Mouse (Mus musculus) liver, embryonic 15.5 days (tissue): Measurements from ENCODE around the gene Cdc37. TPM values are rescaled to one million over a fixed set of nuclear protein-coding genes. Genes with fewer than 3 reads are reported as not detected.

Source experiments
- ATAC-seq: fragments of 200-750 bp; cut with Nextera tagmentation; 2 replicates; pipeline ENCODE4 v1.8.0; 2017; ENCODE audit warnings: moderate number of reproducible peaks, mild to moderate bottlenecking, moderate library complexity; ENCODE audit not compliant: insufficient read depth
- H3K27ac ChIP-seq: fragments of 300-500 bp; sonication (generic); replicated peaks from 2 replicates; pipeline ENCODE4 v1.5.1; 2015; ENCODE audit warnings: mild to moderate bottlenecking, inconsistent platforms
- H3K27me3 ChIP-seq: fragments of 300-500 bp; sonication (generic); 2 replicates; pipeline ENCODE4 v1.6.1; 2015; ENCODE audit warnings: mild to moderate bottlenecking, inconsistent platforms
- H3K36me3 ChIP-seq: fragments of 300-500 bp; sonication (generic); replicated peaks from 2 replicates; pipeline ENCODE4 v1.6.1; 2015; ENCODE audit warnings: moderate library complexity, mild to moderate bottlenecking, inconsistent platforms
- H3K4me1 ChIP-seq: fragments of 300-500 bp; sonication (generic); replicated peaks from 2 replicates; pipeline ENCODE4 v1.6.1; 2015; ENCODE audit warnings: inconsistent platforms
- H3K4me2 ChIP-seq: fragments of 300-500 bp; sonication (generic); 2 replicates; pipeline ENCODE4 v1.6.1; 2015; ENCODE audit warnings: moderate library complexity, mild to moderate bottlenecking, inconsistent platforms
- H3K4me3 ChIP-seq: fragments of 300-500 bp; sonication (generic); replicated peaks from 2 replicates; pipeline ENCODE4 v1.5.1; 2015; ENCODE audit warnings: mild to moderate bottlenecking, inconsistent platforms
- H3K9ac ChIP-seq: fragments of 300-500 bp; sonication (generic); 2 replicates; pipeline ENCODE4 v1.6.1; 2015; ENCODE audit warnings: moderate library complexity, mild to moderate bottlenecking, inconsistent platforms
- H3K9me3 ChIP-seq: fragments of 300-500 bp; sonication (generic); replicated peaks from 2 replicates; pipeline ENCODE4 v1.6.1; 2016; ENCODE audit warnings: inconsistent platforms
- WGBS: fragments of 180-500 bp; shearing (Covaris S2); methylation state at CpG from one replicate; pipeline ENCODE4 v1.1.7; 2015; ENCODE audit warnings: mixed read lengths; ENCODE audit not compliant: insufficient replicate concordance; 5-methylcytosine and 5-hydroxymethylcytosine counted together
- polyA plus RNA-seq: library from polyadenylated mRNA; unstranded; fragments of >200 nt; fragmentation: Nextera tagmentation; extraction: Ambion mirVana; gene quantifications from 2 replicates; pipeline ENCODE4 v1.2.1, GENCODE M21; 2015

The Cdc37 gene
- polyA plus RNA-seq, 1 experiment from 2014 or later: 122 TPM

DNA sequence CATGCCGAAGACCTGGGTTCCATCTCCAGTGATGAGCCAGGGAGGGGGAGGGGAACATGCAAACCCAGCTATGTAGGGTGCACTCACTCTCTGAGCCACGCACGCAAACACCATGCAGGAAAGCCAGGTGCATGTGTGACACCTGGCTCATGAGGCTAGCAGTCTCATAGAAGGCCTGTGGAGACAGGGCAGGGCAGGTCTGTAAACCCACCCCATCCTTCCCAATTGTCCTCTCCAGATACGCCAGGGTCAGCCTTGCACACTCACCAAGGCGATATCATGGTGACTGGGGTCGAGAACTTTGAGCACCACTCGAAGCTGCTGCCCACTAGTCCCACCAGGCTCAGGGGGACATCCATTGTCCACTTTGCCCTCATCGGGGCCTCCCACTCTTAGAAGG, 34.7 kb downstream of the Cdc37 start:
- Histone ChIP-seq H3K27ac (no peak overlapping the region), H3K9me3 (no peaks in the 10 kb centered on the region), H3K4me1 (no peaks in the 10 kb centered on the region), H3K27me3 (no peaks in the 10 kb centered on the region), H3K36me3 (peaks cover 2% of the 10 kb centered on the region; the same call in 1 of the 2 replicates), H3K4me2 (no peak overlapping the region), H3K9ac (no peak overlapping the region), H3K4me3 (no peak overlapping the region)
- ATAC-seq: no peak
- 77% methylated on average over 8 of the region's 8 CpGs for WGBS

DNA sequence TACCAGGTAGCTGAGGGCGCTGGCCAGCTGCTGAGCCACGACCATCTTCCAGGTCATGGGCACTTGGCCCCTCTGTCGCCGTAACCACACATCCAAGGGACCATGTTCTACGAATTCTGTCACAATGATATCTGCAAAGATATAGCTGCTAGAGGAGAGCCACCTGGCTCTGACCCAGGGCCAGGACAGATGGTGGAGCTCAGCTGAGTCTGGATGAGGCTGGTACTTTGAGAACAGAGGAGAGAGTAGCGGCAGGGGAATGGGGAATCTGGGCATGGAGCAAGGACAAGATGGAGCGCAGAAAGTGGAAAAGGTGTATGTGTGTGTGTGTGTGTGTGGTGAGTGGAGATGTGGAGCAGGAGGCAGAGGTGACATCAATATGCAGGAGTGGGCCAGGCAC, 35.6 kb downstream of the Cdc37 start:
- H3K4me3 ChIP-seq: no peak overlapping the region
- 80% methylated on average over 7 of the region's 7 CpGs for WGBS
- no peak for ATAC-seq

DNA sequence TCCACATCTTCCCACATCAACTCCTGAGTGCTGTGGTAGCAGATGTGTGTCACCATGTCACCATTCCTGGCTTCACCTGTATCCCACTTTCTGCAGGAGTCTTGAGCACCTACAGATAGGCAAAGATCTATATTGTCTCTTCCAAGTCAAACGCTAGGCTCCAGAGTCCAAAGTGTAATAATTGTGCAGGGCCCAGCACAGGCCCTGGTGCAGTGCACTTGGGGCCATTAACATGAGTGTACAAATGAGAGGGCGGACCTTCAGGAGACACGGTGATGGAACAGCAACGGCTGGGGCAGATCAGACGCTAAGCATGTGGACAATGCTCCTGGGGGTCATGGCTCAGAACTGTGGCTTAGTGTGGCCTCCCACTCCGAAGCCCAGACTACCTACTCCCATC, 36.0 kb downstream of the Cdc37 start:
- H3K27me3 ChIP-seq: no peaks in the 10 kb centered on the region
- H3K4me3 ChIP-seq: no peak overlapping the region
- 75% methylated on average over 6 of the region's 6 CpGs for WGBS
- no peaks in the 10 kb centered on the region for H3K9me3 ChIP-seq
- no peaks in the 10 kb centered on the region for H3K4me1 ChIP-seq
- ATAC-seq: no peak
- H3K27ac ChIP-seq: no peak overlapping the region
- H3K9ac ChIP-seq: no peak overlapping the region
- no peak overlapping the region for H3K4me2 ChIP-seq
- H3K36me3 ChIP-seq: 0 out of 2 replicates have a peak, but pooled peaks cover 3% of the 10 kb centered on the region

More for the DNA sequence above, 35.6 kb downstream of the Cdc37 start:
- Histone ChIP-seq H3K4me2 (no peak overlapping the region), H3K36me3 (no peaks in the 10 kb centered on the region), H3K4me1 (no peaks in the 10 kb centered on the region), H3K27me3 (no peaks in the 10 kb centered on the region), H3K9me3 (no peaks in the 10 kb centered on the region), H3K27ac (no peak overlapping the region), H3K9ac (no peak overlapping the region)

DNA sequence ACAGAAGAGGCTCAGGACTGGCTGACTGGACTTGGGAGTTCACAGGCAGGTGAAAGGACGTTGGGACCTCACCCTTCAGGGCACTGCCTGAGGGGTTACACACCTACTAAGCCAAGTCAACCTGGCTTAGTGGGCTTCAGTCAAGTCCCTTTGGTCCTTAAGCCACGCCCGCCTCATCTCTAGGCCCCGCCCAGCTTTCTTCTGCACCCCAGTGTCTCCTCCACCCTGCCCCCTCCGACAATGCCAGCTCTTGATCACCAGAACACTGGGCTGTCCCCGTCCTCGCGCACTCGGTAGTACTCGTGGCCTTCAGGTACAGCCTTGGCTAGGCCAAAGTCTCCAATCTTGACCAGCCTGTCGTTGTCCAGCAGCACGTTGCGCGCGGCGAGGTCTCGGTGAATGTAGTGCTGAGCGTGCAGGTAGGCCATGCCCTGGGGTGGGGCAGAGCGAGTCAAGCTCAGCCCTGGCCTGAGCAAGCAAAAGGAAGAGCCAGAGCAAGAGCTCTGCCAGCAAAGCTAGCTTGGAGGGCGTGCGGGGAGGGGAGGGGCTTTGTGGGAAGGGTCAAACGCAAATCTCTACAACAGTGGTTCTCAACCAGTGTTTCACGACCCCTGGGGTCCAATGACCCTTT, 42.1 kb downstream of the Cdc37 start:
- Histone ChIP-seq H3K9me3 (no peaks in the 10 kb centered on the region), H3K4me2 (no peak overlapping the region), H3K4me1 (peaks cover 43% of the 10 kb centered on the region), H3K36me3 (peaks cover 6% of the 10 kb centered on the region; the same call in 1 of the 2 replicates), H3K27ac (peak overlapping the region; percentile 89; the same call in 1 of the 2 replicates), H3K27me3 (no peaks in the 10 kb centered on the region), H3K9ac (no peak overlapping the region), H3K4me3 (no peak overlapping the region)
- 66% methylated on average over 23 of the region's 23 CpGs for WGBS
- ATAC-seq: no peak

DNA sequence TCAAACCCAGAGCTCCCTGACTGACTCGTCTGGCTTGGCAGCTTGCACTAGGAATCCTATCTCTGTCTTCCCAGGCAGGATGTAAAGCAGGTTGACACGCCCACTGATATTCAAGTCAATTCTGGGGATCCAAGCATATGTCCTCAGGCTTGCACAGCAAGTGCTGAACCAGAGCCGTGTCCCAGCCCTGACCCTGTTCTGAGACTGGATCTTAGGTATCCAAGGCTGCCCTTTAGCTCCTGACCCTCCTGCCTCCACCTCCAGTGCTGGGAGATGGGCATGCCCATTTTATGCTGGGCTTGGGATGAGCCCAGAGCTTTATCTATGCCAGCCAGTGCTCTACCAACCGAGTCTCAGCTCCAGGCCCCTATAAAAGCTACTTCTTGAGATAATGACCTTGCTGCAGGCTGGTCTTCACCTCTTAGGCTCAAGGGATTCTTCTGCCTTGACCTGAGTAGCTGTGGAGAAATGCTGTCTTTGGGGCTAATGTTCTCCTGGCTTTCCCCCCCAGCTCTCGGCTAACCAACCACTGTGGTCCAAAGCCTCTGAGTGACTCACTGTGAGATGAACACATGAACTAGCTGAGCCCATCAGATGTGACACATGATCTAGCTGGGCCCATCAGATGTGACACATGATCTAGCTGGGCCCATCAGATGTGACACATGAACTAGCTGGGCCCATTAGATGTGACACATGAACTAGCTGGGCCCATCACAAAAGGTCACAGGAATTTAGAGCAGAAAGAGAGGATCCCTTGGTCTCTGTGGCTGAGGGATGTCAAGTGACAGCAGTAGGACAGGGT, 43.8 kb downstream of the Cdc37 start:
- H3K36me3 ChIP-seq: peaks cover 6% of the 10 kb centered on the region; the same call in 1 of the 2 replicates
- ATAC-seq: peak; percentile 88
- H3K9me3 ChIP-seq: no peaks in the 10 kb centered on the region
- no peak overlapping the region for H3K4me3 ChIP-seq
- H3K9ac ChIP-seq: peak overlapping the region; percentile 41
- WGBS: 33% methylated on average over 5 of the region's 5 CpGs
- no peaks in the 10 kb centered on the region for H3K27me3 ChIP-seq
- peaks cover 47% of the 10 kb centered on the region for H3K4me1 ChIP-seq
- H3K4me2 ChIP-seq: peak overlapping the region; percentile 55
- peak overlapping the region; percentile 89 for H3K27ac ChIP-seq

DNA sequence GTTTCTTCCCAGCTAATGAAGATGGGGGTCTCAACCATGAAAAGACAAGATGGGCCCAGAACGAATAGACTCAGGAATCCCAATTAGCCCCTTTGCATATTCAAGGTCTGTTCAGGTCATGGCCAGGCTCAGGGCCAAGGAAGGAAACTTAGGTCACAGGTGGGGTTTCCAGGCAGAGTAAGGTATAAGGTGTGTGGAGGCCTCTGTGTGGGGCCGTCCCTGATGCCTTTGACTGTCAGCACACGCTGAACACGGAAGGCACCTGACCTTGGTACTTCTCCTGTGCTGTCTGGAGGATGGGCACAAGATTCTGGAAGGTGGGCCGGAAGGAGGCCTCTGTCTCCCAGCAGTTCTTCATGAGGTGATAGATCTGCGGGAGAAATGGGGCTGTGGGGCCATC, 45.0 kb downstream of the Cdc37 start:
- 83% methylated on average over 6 of the region's 6 CpGs for WGBS
- Histone ChIP-seq H3K4me3 (no peak overlapping the region), H3K4me1 (peaks cover 58% of the 10 kb centered on the region), H3K36me3 (peaks cover 6% of the 10 kb centered on the region; the same call in 1 of the 2 replicates), H3K27ac (peak overlapping the region; percentile 89), H3K27me3 (no peaks in the 10 kb centered on the region), H3K9me3 (no peaks in the 10 kb centered on the region), H3K9ac (0 out of 2 replicates have a peak overlapping the region, but pooled peaks have one; percentile 41), H3K4me2 (no peak overlapping the region)
- ATAC-seq: no peak

DNA sequence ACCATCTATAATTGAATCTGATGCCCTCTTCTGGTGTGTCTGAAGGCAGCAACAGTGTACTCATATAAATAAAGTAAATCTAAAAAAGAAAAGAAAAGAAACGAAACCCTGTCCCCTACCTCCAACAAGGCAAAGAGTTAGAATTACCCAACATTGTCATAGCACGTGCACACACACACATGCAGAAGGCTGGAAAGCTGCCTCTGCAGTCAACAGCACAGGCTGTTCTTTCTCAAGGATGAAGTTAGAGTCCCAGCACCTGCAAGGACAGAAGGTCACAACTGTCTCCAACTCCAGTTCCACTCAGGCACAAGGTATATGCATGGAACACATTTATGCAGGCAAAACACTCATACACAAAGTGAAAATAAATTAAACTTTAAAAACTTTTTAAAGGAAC, 47.7 kb downstream of the Cdc37 start:
- peaks cover 63% of the 10 kb centered on the region for H3K4me1 ChIP-seq
- 77% methylated on average over 2 of the region's 2 CpGs for WGBS

DNA sequence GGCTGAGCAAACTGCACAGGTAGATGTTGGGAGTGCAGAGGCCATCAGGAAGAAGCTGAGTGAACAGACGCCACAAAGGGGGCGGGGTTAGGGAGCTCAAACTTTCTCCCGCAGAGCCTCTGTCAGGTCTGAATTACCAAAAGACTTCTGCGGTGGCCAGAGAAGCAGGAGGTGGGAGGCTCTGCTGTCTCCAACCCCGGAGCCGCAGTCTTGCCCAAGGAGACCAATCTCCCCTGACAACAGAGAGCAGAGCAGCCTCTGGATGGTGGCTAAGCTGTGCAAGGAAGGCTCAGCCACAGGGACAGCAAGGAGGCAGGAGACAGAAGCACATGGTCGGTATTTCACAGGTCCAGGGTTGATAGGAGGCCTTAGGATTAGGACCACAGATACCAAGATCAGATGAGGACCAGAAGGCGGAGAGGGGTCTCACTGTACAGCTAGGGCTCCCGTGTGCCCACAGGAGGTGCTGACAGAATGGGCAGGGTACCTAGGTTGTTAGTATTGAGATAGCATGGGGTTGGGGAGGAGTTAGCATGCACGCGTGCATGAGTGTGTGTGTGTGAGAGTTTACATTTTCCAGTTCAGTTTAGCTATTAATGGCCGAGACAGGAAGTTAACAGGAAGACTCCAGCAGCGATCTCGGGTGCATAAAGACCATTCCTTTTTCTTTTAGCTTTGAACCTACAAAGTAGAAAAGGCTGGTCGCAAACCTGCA, 49.2 kb downstream of the Cdc37 start:
- H3K4me3 ChIP-seq: no peak overlapping the region
- no peaks in the 10 kb centered on the region for H3K27me3 ChIP-seq
- peaks cover 50% of the 10 kb centered on the region for H3K4me1 ChIP-seq
- no peak overlapping the region for H3K27ac ChIP-seq
- 0 out of 2 replicates have a peak overlapping the region, but pooled peaks have one; percentile 0 for H3K9ac ChIP-seq
- 15% methylated on average over 15 of the region's 15 CpGs for WGBS
- peak overlapping the region; percentile 46 for H3K4me2 ChIP-seq
- peak; percentile 31; the same call in 1 of the 2 replicates for ATAC-seq
- H3K36me3 ChIP-seq: no peaks in the 10 kb centered on the region
- H3K9me3 ChIP-seq: no peaks in the 10 kb centered on the region

More for the DNA sequence above, 47.7 kb downstream of the Cdc37 start:
- no peak overlapping the region for H3K27ac ChIP-seq
- no peaks in the 10 kb centered on the region for H3K27me3 ChIP-seq
- 0 out of 2 replicates have a peak, but pooled peaks cover 3% of the 10 kb centered on the region for H3K36me3 ChIP-seq
- no peaks in the 10 kb centered on the region for H3K9me3 ChIP-seq
- no peak overlapping the region for H3K9ac ChIP-seq
- no peak overlapping the region for H3K4me2 ChIP-seq
- no peak for ATAC-seq
- no peak overlapping the region for H3K4me3 ChIP-seq

DNA sequence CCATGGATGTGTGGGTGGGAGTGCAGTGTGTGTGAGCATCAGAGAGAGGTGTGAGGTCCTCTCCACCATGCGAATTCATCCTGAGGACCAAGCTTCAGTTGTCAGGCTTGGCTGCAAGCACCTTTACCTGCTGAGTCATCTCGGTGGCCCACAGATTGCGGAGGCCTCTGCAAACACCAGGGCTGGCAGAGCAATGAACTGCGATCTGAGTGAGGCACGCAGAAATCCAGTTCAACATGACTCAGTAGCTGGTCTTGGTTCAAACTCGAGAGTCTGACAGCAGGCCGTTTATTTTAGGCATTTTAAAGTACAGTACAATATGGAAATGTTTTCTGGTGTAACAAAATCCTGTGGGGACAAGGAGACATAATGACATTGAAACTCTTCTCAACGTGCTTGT, 52.0 kb downstream of the Cdc37 start:
- peaks cover 36% of the 10 kb centered on the region for H3K4me1 ChIP-seq
- no peak overlapping the region for H3K4me2 ChIP-seq
- WGBS: 46% methylated on average over 8 of the region's 8 CpGs
- no peaks in the 10 kb centered on the region for H3K27me3 ChIP-seq
- no peak overlapping the region for H3K27ac ChIP-seq
- ATAC-seq: 0 out of 2 replicates have a peak, but pooled peaks have one; percentile 29
- no peak overlapping the region for H3K4me3 ChIP-seq
- H3K9ac ChIP-seq: no peak overlapping the region
- no peaks in the 10 kb centered on the region for H3K36me3 ChIP-seq
- no peaks in the 10 kb centered on the region for H3K9me3 ChIP-seq

DNA sequence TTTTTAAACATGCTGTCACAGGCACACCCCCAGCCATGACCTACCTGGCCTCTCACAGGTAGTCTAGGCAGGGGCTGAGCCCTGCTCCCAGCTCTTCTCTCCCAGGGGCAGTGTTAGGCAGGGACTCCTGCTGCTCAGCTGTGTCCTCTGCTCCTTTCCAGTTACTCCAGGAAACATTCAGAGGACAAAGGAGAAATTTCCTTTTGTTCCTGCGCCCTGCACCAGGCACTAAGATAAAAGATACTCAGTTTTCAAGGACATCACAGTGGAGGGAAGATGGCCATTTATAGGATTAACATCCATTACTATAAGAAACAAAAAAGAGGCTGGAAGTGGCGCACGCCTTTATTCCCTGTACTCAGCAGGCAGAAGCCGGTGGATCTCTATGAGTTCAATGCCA, 53.8 kb downstream of the Cdc37 start:
- no peak overlapping the region for H3K9ac ChIP-seq
- no peak for ATAC-seq
- H3K27ac ChIP-seq: no peak overlapping the region
- 80% methylated on average over 4 of the region's 4 CpGs for WGBS
- no peaks in the 10 kb centered on the region for H3K9me3 ChIP-seq
- no peak overlapping the region for H3K4me3 ChIP-seq
- no peak overlapping the region for H3K4me2 ChIP-seq
- no peaks in the 10 kb centered on the region for H3K36me3 ChIP-seq
- H3K4me1 ChIP-seq: peaks cover 44% of the 10 kb centered on the region
- H3K27me3 ChIP-seq: no peaks in the 10 kb centered on the region

DNA sequence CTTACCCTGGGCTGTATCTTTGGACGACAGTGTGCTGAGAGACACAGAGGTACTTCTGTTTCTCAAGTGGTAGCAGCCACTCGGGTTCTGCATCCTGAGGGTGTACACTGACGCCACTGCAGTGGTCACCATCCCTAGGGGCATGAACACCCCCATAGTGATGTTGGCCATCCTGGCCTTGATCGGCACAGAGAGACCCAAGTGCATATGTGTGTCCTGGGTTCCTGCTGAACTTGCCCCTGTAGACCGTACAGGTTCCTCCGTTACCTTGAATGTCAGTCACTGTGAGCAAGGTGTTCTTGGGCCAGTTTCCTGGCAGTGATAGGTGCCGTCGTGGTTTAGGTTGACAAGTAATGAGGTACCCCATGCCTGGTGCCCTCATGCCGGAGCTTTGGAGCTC, 56.4 kb downstream of the Cdc37 start:
- no peaks in the 10 kb centered on the region for H3K9me3 ChIP-seq
- WGBS: 86% methylated on average over 9 of the region's 9 CpGs
- H3K36me3 ChIP-seq: peaks cover 23% of the 10 kb centered on the region
- H3K27ac ChIP-seq: no peak overlapping the region
- H3K27me3 ChIP-seq: no peaks in the 10 kb centered on the region
- no peak overlapping the region for H3K9ac ChIP-seq
- no peak overlapping the region for H3K4me2 ChIP-seq
- no peak overlapping the region for H3K4me3 ChIP-seq
- no peak for ATAC-seq
- H3K4me1 ChIP-seq: peaks cover 55% of the 10 kb centered on the region
